Mouse (Mus musculus) kidney, adult 10 weeks (tissue): ENCODE results near the gene 4933405O20Rik. TPM values are rescaled to one million over a fixed set of nuclear protein-coding genes. Genes with fewer than 3 reads are reported as not detected.

Source experiments
- polyA plus RNA-seq: library from polyadenylated mRNA; stranded (reverse); fragments of 350-450 nt; fragmentation: Illumina TruSeq; extraction: RNeasy Lipid Tissue Mini Kit (QIAGEN cat#74804); gene quantifications from one replicate; pipeline ENCODE4 v1.2.3, GENCODE M21; 2014; ENCODE audit warnings: low read depth, low replicate concordance

4933405O20Rik gene
- not detected for polyA plus RNA-seq

DNA sequence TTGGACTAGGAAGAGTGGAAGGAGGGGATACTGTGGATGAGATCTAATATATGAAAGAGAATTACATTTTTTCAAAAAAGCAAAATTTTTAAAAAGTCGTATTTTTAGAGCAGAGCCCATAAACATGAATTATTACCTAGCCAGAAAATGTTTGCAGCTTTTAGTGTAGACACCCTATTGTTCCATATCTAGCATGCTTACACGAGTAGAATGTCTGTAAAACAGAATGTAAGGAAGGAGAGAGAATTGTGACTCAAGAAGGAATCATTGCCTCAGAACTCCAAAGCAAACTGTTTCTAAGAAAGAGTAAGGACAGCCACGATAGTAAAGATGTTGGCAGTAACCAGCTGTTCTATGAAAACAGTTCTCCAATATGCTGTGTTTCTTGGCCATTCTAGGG is at the start of gene 4933405O20Rik:
4933405O20Rik (plus strand) TSS at position 301 of the 400 bp plus-strand sequence.

